Mouse (Mus musculus): ENCODE measurements around the gene Rpl5. TPM values are rescaled to one million over a fixed set of nuclear protein-coding genes. Genes with fewer than 3 reads are reported as not detected.

The Rpl5 gene
- polyA plus RNA-seq, 1 experiment from 2014 or later: 61.0 TPM

Other genes starting within 250 kb of the Rpl5 start
- not detected in 2 replicates for gene Gfi1, start 174.5 kb upstream of the Rpl5 start, polyA plus RNA-seq (2015; fragmentation: Nextera tagmentation; extraction: Ambion mirVana)
- gene Ube2d2b, start 70.4 kb upstream of the Rpl5 start, polyA plus RNA-seq (2015; fragmentation: Nextera tagmentation; extraction: Ambion mirVana): 0.16 and 0.17 TPM in 2 replicates
- gene Evi5, start 25.4 kb upstream of the Rpl5 start, polyA plus RNA-seq (2015; fragmentation: Nextera tagmentation; extraction: Ambion mirVana): 51.7 and 54.8 TPM in 2 replicates
- gene Fam69a, start 86.6 kb downstream of the Rpl5 start, polyA plus RNA-seq (2015; fragmentation: Nextera tagmentation; extraction: Ambion mirVana): 58.7 and 62.0 TPM in 2 replicates
- gene Mtf2, start 165.2 kb downstream of the Rpl5 start, polyA plus RNA-seq (2015; fragmentation: Nextera tagmentation; extraction: Ambion mirVana): 94.1 and 97.9 TPM in 2 replicates
- gene Tmed5, start 232.1 kb downstream of the Rpl5 start, polyA plus RNA-seq (2015; fragmentation: Nextera tagmentation; extraction: Ambion mirVana): 23.4 and 26.5 TPM in 2 replicates
- gene Ccdc18, start 232.4 kb downstream of the Rpl5 start, polyA plus RNA-seq (2015; fragmentation: Nextera tagmentation; extraction: Ambion mirVana): 3.2 and 3.6 TPM in 2 replicates

Data from hindbrain, embryonic 15.5 days (tissue).